Comparison of ENCODE assay signal across 12 mouse cellular contexts in genomic region chr12:29921481-29921880, GRCm38 (mm10). TPM values are rescaled to one million over a fixed set of nuclear protein-coding genes. Genes with fewer than 3 reads are reported as not detected.
"Had no signal": no experiment of that assay in that cellular context is flagged by ENCODE, and none has a peak within 500 bp of the region (broad histone marks: within the 10 kb centered on the region; RNA-seq: fewer than 3 reads in every experiment).

No protein-coding gene starts in this region.

- DNase-seq: liver, postnatal 0 days; lung, adult 2 months; lung, postnatal 14 days; lung, postnatal 36 days; right cerebral cortex, postnatal 14 days; spleen, adult 18-20 months; thymus, adult 18-20 months; thymus, postnatal 14 days; thymus, postnatal 36 days had no signal

RNA-seq across cellular contexts. Expression of gene Pxdn, which starts 15.9 kb away (rescaled TPM):
- total RNA-seq: megakaryocyte progenitor cell, adult 5-6 weeks; monocyte, adult 5-6 weeks; neutrophil, adult 5-6 weeks had no signal
